Mouse (Mus musculus) adrenal gland, adult 8-10 months (tissue): Measurements from ENCODE around the gene Wdr91. TPM values are rescaled to one million over a fixed set of nuclear protein-coding genes. Genes with fewer than 3 reads are reported as not detected.

Experiments used
- DNase-seq: peaks from one replicate; pipeline ENCODE4 v3.0.0; 2022
- total RNA-seq, 4 experiments: library from RNA; stranded (reverse); gene quantifications; 2 replicates each; pipeline ENCODE4 v1.2.4; 2022

The Wdr91 gene
- total RNA-seq, 4 experiments from 2014 or later, result 11.2 to 24.0 (median 17.3) TPM

GRCm38 (mm10) chr6:34914462-34914861 lies 3.8 kb upstream of the Wdr91 start:
- no peak for DNase-seq

- no peak for DNase-seq
These were observed 2.8 kb upstream of the Wdr91 start for GRCm38 (mm10) chr6:34913341-34914040.

- no peak for DNase-seq
These were observed 888 bp downstream of the Wdr91 start for GRCm38 (mm10) chr6:34909631-34910345.

- no peak for DNase-seq
These were observed 2.9 kb downstream of the Wdr91 start for GRCm38 (mm10) chr6:34907696-34908260.

- DNase-seq, result no peak
These were observed 3.5 kb downstream of the Wdr91 start for GRCm38 (mm10) chr6:34907121-34907614.

GRCm38 (mm10) chr6:34906661-34907060 lies 4.0 kb downstream of the Wdr91 start:
- no peak for DNase-seq

- no peak for DNase-seq
These were observed 4.6 kb downstream of the Wdr91 start for GRCm38 (mm10) chr6:34906125-34906524.

GRCm38 (mm10) chr6:34904361-34904760 lies 6.3 kb downstream of the Wdr91 start:
- no peak for DNase-seq

GRCm38 (mm10) chr6:34903851-34904250 lies 6.8 kb downstream of the Wdr91 start:
- DNase-seq, result no peak

- no peak for DNase-seq
These were observed 7.2 kb downstream of the Wdr91 start for GRCm38 (mm10) chr6:34903441-34903840.

- no peak for DNase-seq
These were observed 8.1 kb downstream of the Wdr91 start for GRCm38 (mm10) chr6:34902578-34902977.

GRCm38 (mm10) chr6:34901911-34902444 lies 8.7 kb downstream of the Wdr91 start:
- no peak for DNase-seq

- DNase-seq, result no peak
These were observed 9.7 kb downstream of the Wdr91 start for GRCm38 (mm10) chr6:34900990-34901389.

- no peak for DNase-seq
These were observed 11.5 kb downstream of the Wdr91 start for GRCm38 (mm10) chr6:34899127-34899526.

GRCm38 (mm10) chr6:34896168-34896780 lies 14.4 kb downstream of the Wdr91 start:
- DNase-seq, result no peak

GRCm38 (mm10) chr6:34895569-34895968 lies 15.1 kb downstream of the Wdr91 start:
- DNase-seq, result no peak

- DNase-seq, result no peak
These were observed 21.5 kb downstream of the Wdr91 start for GRCm38 (mm10) chr6:34889185-34889584.

- DNase-seq, result no peak
These were observed 23.4 kb downstream of the Wdr91 start for GRCm38 (mm10) chr6:34887131-34887850.

GRCm38 (mm10) chr6:34884724-34885123 lies 26.0 kb downstream of the Wdr91 start:
- DNase-seq, result no peak

GRCm38 (mm10) chr6:34879911-34880475 lies 30.7 kb downstream of the Wdr91 start:
- no peak for DNase-seq

GRCm38 (mm10) chr6:34879101-34879740 lies 31.5 kb downstream of the Wdr91 start:
- no peak for DNase-seq
